Mouse (Mus musculus) C2C12 (cell line): ENCODE measurements around the gene Phactr2.

Source experiments
- CEBPB ChIP-seq: IDR thresholded peaks from one replicate; pipeline ENCODE4 v1.6.1; 2011; ENCODE audit warnings: low read depth, mild to moderate bottlenecking, control low read depth, moderate library complexity
- CTCF ChIP-seq: IDR thresholded peaks from one replicate; pipeline ENCODE4 v1.5.1; 2011; ENCODE audit not compliant: control insufficient read depth, insufficient read depth, insufficient read length
- MAX ChIP-seq: IDR thresholded peaks from one replicate; pipeline ENCODE4 v1.6.1; 2011; ENCODE audit warnings: mild to moderate bottlenecking, control low read depth
- MYOG ChIP-seq: IDR thresholded peaks from one replicate; pipeline ENCODE4 v1.6.1; 2011; ENCODE audit not compliant: control insufficient read depth, insufficient read length; ENCODE audit errors: extremely low read depth
- USF1 ChIP-seq: IDR thresholded peaks from one replicate; pipeline ENCODE4 v1.6.1; 2011; ENCODE audit warnings: low read depth, mild to moderate bottlenecking, control low read depth, moderate library complexity

GRCm38 (mm10) chr10:13303271-13304265 lies 170.6 kb downstream of the Phactr2 start:
- TF ChIP-seq MYOG (no peak), CTCF (no peak), USF1 (no peak), CEBPB (no peak), MAX (no peak)
